12 mouse cellular contexts compared by ENCODE assay signal in genomic region chr3:90606185-90606584, GRCm38 (mm10). TPM values are rescaled to one million over a fixed set of nuclear protein-coding genes. Genes with fewer than 3 reads are reported as not detected.
DNase-seq lines count a peak whose midpoint lies in the region; ATAC-seq lines count a peak whose summit lies in the region.
"Had no signal": no experiment of that assay in that cellular context is flagged by ENCODE, and none has a peak within 500 bp of the region (broad histone marks: within the 10 kb centered on the region; RNA-seq: fewer than 3 reads in every experiment).

No protein-coding gene starts in this region.

- peak; percentile 47; the same call in 1 of the 2 replicates for ATAC-seq in kidney, embryonic 16.5 days (ENCODE audit: low FRiP score, low TSS enrichment)
- ATAC-seq in limb, embryonic 11.5 days (ENCODE audit: insufficient number of reproducible peaks, low FRiP score, low TSS enrichment, low read depth) = peak; percentile 44; the same call in 1 of the 2 replicates

- no peak overlapping the region for H3K4me3 ChIP-seq in kidney, embryonic 16.5 days (ENCODE audit: low read length)
- no peak overlapping the region for H3K4me3 ChIP-seq in limb, embryonic 11.5 days (ENCODE audit: low read depth, low read length)
- H3K4me3 ChIP-seq: megakaryocyte, embryonic 14.5 days had no signal

- peaks cover 18% of the 10 kb centered on the region for H3K4me1 ChIP-seq in kidney, embryonic 16.5 days (ENCODE audit: insufficient read depth, low read length)
- H3K4me1 ChIP-seq in limb, embryonic 11.5 days (ENCODE audit: control insufficient read depth, insufficient read depth, low read length) = peaks cover 2% of the 10 kb centered on the region; the same call in 1 of the 2 replicates

- DNase-seq in kidney, adult 9 months = no peak
- peak; percentile 33 for DNase-seq in MN1 (ENCODE audit: low spot score)
- DNase-seq in embryo, embryonic 10.5 days (ENCODE audit: low spot score) = peak; percentile 72
- DNase-seq in limb, embryonic 11.5 days (ENCODE audit: low spot score) = peak; percentile 63
- no peak for DNase-seq in spleen, postnatal 36 days (ENCODE audit: low spot score in 2 of 2)
- no peak for DNase-seq in cerebellum, adult 9-11 months
- no peak for DNase-seq in spleen, adult 18-20 months
- DNase-seq: cerebellum, adult 11-12 months had no signal

- H3K4me2 ChIP-seq in kidney, embryonic 16.5 days (replicated peaks; ENCODE audit: low read depth, low read length) = no peak overlapping the region
- H3K4me2 ChIP-seq in limb, embryonic 11.5 days (ENCODE audit: low read depth, severe bottlenecking) = no peak overlapping the region

- WGBS in kidney, embryonic 16.5 days = 72% methylated on average over 6 of the region's 6 CpGs
- WGBS in limb, embryonic 11.5 days = 69% methylated on average over 6 of the region's 6 CpGs

- H3K27ac ChIP-seq in kidney, embryonic 16.5 days (ENCODE audit: low read length) = no peak overlapping the region; the same call in 1 of the 2 replicates
- H3K27ac ChIP-seq in limb, embryonic 11.5 days (replicated peaks; ENCODE audit: low read depth, low read length) = peak overlapping the region; percentile 24

- no peaks in the 10 kb centered on the region for H3K36me3 ChIP-seq in kidney, embryonic 16.5 days (ENCODE audit: insufficient read depth, low read length)
- H3K36me3 ChIP-seq in limb, embryonic 11.5 days (ENCODE audit: control insufficient read depth, insufficient read depth, low read length) = no peaks in the 10 kb centered on the region
- H3K36me3 ChIP-seq: G1E had no signal

- no peaks in the 10 kb centered on the region for H3K9me3 ChIP-seq in kidney, embryonic 16.5 days (ENCODE audit: low read length)
- no peaks in the 10 kb centered on the region for H3K9me3 ChIP-seq in limb, embryonic 11.5 days (ENCODE audit: control insufficient read depth, low read length)
- H3K9me3 ChIP-seq: G1E; megakaryocyte, embryonic 14.5 days had no signal

- no peaks in the 10 kb centered on the region for H3K27me3 ChIP-seq in kidney, embryonic 16.5 days (ENCODE audit: insufficient read depth, low read length)
- H3K27me3 ChIP-seq in limb, embryonic 11.5 days (ENCODE audit: control insufficient read depth, insufficient read depth, low read length) = no peaks in the 10 kb centered on the region

- H3K9ac ChIP-seq in kidney, embryonic 16.5 days (replicated peaks; ENCODE audit: low read length) = no peak overlapping the region
- H3K9ac ChIP-seq in limb, embryonic 11.5 days (ENCODE audit: low read length) = no peak overlapping the region

RNA-seq across cellular contexts. Expression of gene S100a5, which starts 2.1 kb away (rescaled TPM):
- 0.45 and 0.99 TPM in 2 replicates for polyA plus RNA-seq in kidney, embryonic 16.5 days (2015; fragmentation: Nextera tagmentation; extraction: Ambion mirVana)
- not detected in 2 replicates for polyA plus RNA-seq in limb, embryonic 11.5 days (2014; fragmentation: Nextera tagmentation; extraction: Ambion mirVana)
- polyA plus RNA-seq: G1E; gonadal fat pad, adult 2 months had no signal

RNA-seq across cellular contexts. Expression of gene S100a4, which starts 2.6 kb away (rescaled TPM):
- 3.6 and 5.5 TPM in 2 replicates for polyA plus RNA-seq in kidney, embryonic 16.5 days (2015; fragmentation: Nextera tagmentation; extraction: Ambion mirVana)
- 0.72 and 1.0 TPM in 2 replicates for polyA plus RNA-seq in limb, embryonic 11.5 days (2014; fragmentation: Nextera tagmentation; extraction: Ambion mirVana)
- polyA plus RNA-seq: G1E had no signal

RNA-seq across cellular contexts. Expression of gene Gm42674, which starts 4.5 kb away (rescaled TPM):
- polyA plus RNA-seq in kidney, embryonic 16.5 days (2015; fragmentation: Nextera tagmentation; extraction: Ambion mirVana) = not detected in 2 replicates
- polyA plus RNA-seq in limb, embryonic 11.5 days (2014; fragmentation: Nextera tagmentation; extraction: Ambion mirVana) = not detected in 2 replicates
- polyA plus RNA-seq: G1E; gonadal fat pad, adult 2 months had no signal

RNA-seq across cellular contexts. Expression of gene S100a6, which starts 6.5 kb away (rescaled TPM):
- polyA plus RNA-seq in kidney, embryonic 16.5 days (2015; fragmentation: Nextera tagmentation; extraction: Ambion mirVana) = 173 and 181 TPM in 2 replicates
- polyA plus RNA-seq in limb, embryonic 11.5 days (2014; fragmentation: Nextera tagmentation; extraction: Ambion mirVana) = 14.5 and 17.5 TPM in 2 replicates
- polyA plus RNA-seq: G1E had no signal

RNA-seq across cellular contexts. Expression of gene S100a2, which starts 16.1 kb away (rescaled TPM):
- not detected in 2 replicates for polyA plus RNA-seq in kidney, embryonic 16.5 days (2015; fragmentation: Nextera tagmentation; extraction: Ambion mirVana)
- not detected in 2 replicates for polyA plus RNA-seq in limb, embryonic 11.5 days (2014; fragmentation: Nextera tagmentation; extraction: Ambion mirVana)
- polyA plus RNA-seq: G1E; gonadal fat pad, adult 2 months had no signal

Comparison
In these comparisons a context has a peak if more than half of its experiments do, and no peak if none do; other contexts are left out.
1. DNase-seq: peak in MN1 (single experiment), embryo, embryonic 10.5 days (single experiment) and limb, embryonic 11.5 days (single experiment); none in kidney, adult 9 months (single experiment), spleen, postnatal 36 days (0 of 2), cerebellum, adult 9-11 months (single experiment) and spleen, adult 18-20 months (0 of 2).